24 mouse cellular contexts compared by ENCODE assay signal in the genomic region with DNA sequence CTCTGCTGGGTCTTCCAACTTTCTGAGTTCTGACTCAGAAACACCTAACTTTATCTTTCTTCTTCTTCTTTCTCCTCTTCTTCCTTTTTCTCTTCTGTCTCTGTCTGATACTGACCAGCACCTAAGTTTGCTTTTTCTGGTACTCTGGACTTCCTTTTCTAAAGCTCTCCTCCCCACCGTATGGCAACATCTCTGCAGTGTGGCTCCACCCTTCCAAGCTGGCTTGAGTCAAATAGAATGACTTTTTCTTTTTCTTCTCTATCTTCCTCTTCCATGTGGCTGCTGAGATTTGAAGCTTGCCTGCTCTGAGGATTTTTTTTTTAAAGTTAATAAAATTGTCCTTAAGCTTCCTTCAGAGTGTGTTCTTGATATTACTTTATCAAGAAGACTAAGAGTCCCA.
DNase-seq lines count a peak whose midpoint lies in the region; ATAC-seq and TF ChIP-seq lines count a peak whose summit lies in the region.
"Had no signal": no experiment of that assay in that cellular context is flagged by ENCODE, and none has a peak within 500 bp of the region (broad histone marks: within the 10 kb centered on the region; RNA-seq: fewer than 3 reads in every experiment).

No protein-coding gene starts in this region.

- no peaks in the 10 kb centered on the region for H3K79me2 ChIP-seq in MEL (ENCODE audit: control insufficient read depth, insufficient read depth, low read length, poor library complexity)

- no peak overlapping the region for H3K27ac ChIP-seq in MEL (ENCODE audit: control insufficient read depth, low read depth, low read length)
- H3K27ac ChIP-seq in midbrain, embryonic 11.5 days (ENCODE audit: low read depth, low read length), result no peak overlapping the region
- H3K27ac ChIP-seq: embryonic facial prominence, embryonic 10.5 days; embryonic facial prominence, embryonic 12.5 days; forebrain, embryonic 13.5 days; forebrain, embryonic 15.5 days had no signal

- WGBS in midbrain, embryonic 11.5 days, result 81% methylated on average over 1 of the region's 1 CpGs

- no peak for TF ChIP-seq RAD21 in MEL (IDR thresholded peaks at IDR 0.05; ENCODE audit: low read depth, low read length)

- H3K27me3 ChIP-seq in MEL (ENCODE audit: control insufficient read depth in 1 of 2, insufficient read depth in 2 of 2, low read length in 2 of 2), result no peaks in the 10 kb centered on the region
- H3K27me3 ChIP-seq in midbrain, embryonic 11.5 days (ENCODE audit: control insufficient read depth, insufficient read depth, low read length), result no peaks in the 10 kb centered on the region
- H3K27me3 ChIP-seq: CH12.LX; embryonic facial prominence, embryonic 12.5 days; forebrain, embryonic 13.5 days; forebrain, embryonic 15.5 days; Patski had no signal

- no peak for TF ChIP-seq CTCF in MEL (IDR thresholded peaks at IDR 0.05 in 2 of 3, conservative IDR thresholded peaks at IDR 0.05 in 1 of 3; ENCODE audit: control insufficient read depth in 1 of 3, insufficient read depth in 1 of 3, low read depth in 2 of 3, low read length in 3 of 3, poor library complexity in 1 of 3, severe bottlenecking in 1 of 3)

- peak; percentile 68 for DNase-seq in MEL (ENCODE audit: low read depth, low spot score)
- no peak for DNase-seq in midbrain, embryonic 11.5 days (ENCODE audit: low spot score, missing footprints)
- DNase-seq in heart, adult 11 months, result no peak
- DNase-seq: adrenal gland, adult 8-10 months; adrenal gland, postnatal 14 days; adrenal gland, postnatal 36 days; B cell, adult 2 months; cerebellum, adult 11-12 months; cerebellum, adult 2 months; cerebellum, adult 9-10 months; cerebellum, postnatal 10 days; cerebellum, postnatal 25 days; forebrain, postnatal 0 days had no signal

- peak; percentile 52; the same call in 1 of the 2 replicates for ATAC-seq in granulocyte monocyte progenitor cell, adult 5-6 weeks (replicated peaks; ENCODE audit: poor library complexity, severe bottlenecking)
- peak; percentile 38; the same call in 1 of the 2 replicates for ATAC-seq in megakaryocyte progenitor cell, adult 5-6 weeks (replicated peaks; ENCODE audit: poor library complexity)
- ATAC-seq in midbrain, embryonic 11.5 days (ENCODE audit: low FRiP score), result no peak
- ATAC-seq: activated CD4-positive, CD25-positive, alpha-beta regulatory T cell, adult 4 months; CD4-positive, CD25-positive, alpha-beta regulatory T cell, adult 4 months; forebrain, embryonic 13.5 days; forebrain, embryonic 15.5 days; forebrain, postnatal 0 days; Patski had no signal

- no peaks in the 10 kb centered on the region for H3K9me3 ChIP-seq in MEL (replicated peaks; ENCODE audit: insufficient read depth, low read length)
- H3K9me3 ChIP-seq in midbrain, embryonic 11.5 days (ENCODE audit: control insufficient read depth, low read length), result no peaks in the 10 kb centered on the region
- H3K9me3 ChIP-seq: embryonic facial prominence, embryonic 10.5 days; embryonic facial prominence, embryonic 12.5 days; forebrain, embryonic 13.5 days; forebrain, embryonic 15.5 days; G1E had no signal

- no peak overlapping the region for H3K4me2 ChIP-seq in midbrain, embryonic 11.5 days
- H3K4me2 ChIP-seq: embryonic facial prominence, embryonic 12.5 days; forebrain, embryonic 13.5 days; forebrain, embryonic 15.5 days had no signal

- TF ChIP-seq EP300 in MEL (IDR thresholded peaks at IDR 0.05; ENCODE audit: low read depth in 1 of 2, low read length in 2 of 2), result peak; percentile 67 to 71

- H3K4me3 ChIP-seq in MEL (ENCODE audit: control insufficient read depth in 1 of 2, insufficient read depth in 1 of 2, low read depth in 2 of 2, low read length in 2 of 2), result no peak overlapping the region
- no peak overlapping the region for H3K4me3 ChIP-seq in midbrain, embryonic 11.5 days (ENCODE audit: low read depth, low read length)
- H3K4me3 ChIP-seq: embryonic facial prominence, embryonic 10.5 days; embryonic facial prominence, embryonic 12.5 days; forebrain, embryonic 13.5 days; forebrain, embryonic 15.5 days had no signal

- peaks cover 0 to 2% of the 10 kb centered on the region in 2 experiments; a peak in 1 of 4 replicates for H3K4me1 ChIP-seq in MEL (ENCODE audit: control insufficient read depth in 1 of 2, insufficient read depth in 2 of 2, low read length in 2 of 2)
- H3K4me1 ChIP-seq in midbrain, embryonic 11.5 days (ENCODE audit: control insufficient read depth, insufficient read depth, low read length), result no peaks in the 10 kb centered on the region
- H3K4me1 ChIP-seq: embryonic facial prominence, embryonic 10.5 days; embryonic facial prominence, embryonic 12.5 days; forebrain, embryonic 13.5 days; forebrain, embryonic 15.5 days had no signal

- TF ChIP-seq POLR2A in MEL (IDR thresholded peaks at IDR 0.05; ENCODE audit: control insufficient read depth in 1 of 2, insufficient read depth in 1 of 2, low read depth in 1 of 2, low read length in 2 of 2, poor library complexity in 1 of 2), result no peak

- peaks cover 0 to 10% of the 10 kb centered on the region in 2 experiments; a peak in 2 of 4 replicates for H3K36me3 ChIP-seq in MEL (ENCODE audit: control insufficient read depth in 1 of 2, insufficient read depth in 2 of 2, low read length in 2 of 2)
- no peaks in the 10 kb centered on the region for H3K36me3 ChIP-seq in midbrain, embryonic 11.5 days (ENCODE audit: control insufficient read depth, insufficient read depth, low read length)
- H3K36me3 ChIP-seq: embryonic facial prominence, embryonic 12.5 days; forebrain, embryonic 15.5 days had no signal

- no peak overlapping the region for H3K9ac ChIP-seq in MEL (ENCODE audit: control insufficient read depth, low read depth, low read length, poor library complexity, severe bottlenecking)
- H3K9ac ChIP-seq in midbrain, embryonic 11.5 days (ENCODE audit: low read length), result no peak overlapping the region
- H3K9ac ChIP-seq: embryonic facial prominence, embryonic 12.5 days; forebrain, embryonic 13.5 days; forebrain, embryonic 15.5 days; forebrain, postnatal 0 days had no signal

TF ChIP-seq in MEL, 35 proteins besides CTCF, POLR2A, EP300 and RAD21:
- TF ChIP-seq CHD1 (IDR thresholded peaks at IDR 0.05; ENCODE audit: low read depth, low read length), result no peak
- peak; percentile 50 for TF ChIP-seq GATA1 (IDR thresholded peaks at IDR 0.05; ENCODE audit: low read depth, low read length)
- no peak for TF ChIP-seq USF2 (IDR thresholded peaks at IDR 0.05; ENCODE audit: borderline replicate concordance in 1 of 2, insufficient read depth in 1 of 2, low read depth in 1 of 2, low read length in 2 of 2)
- TF ChIP-seq NELFE (IDR thresholded peaks at IDR 0.05; ENCODE audit: low read depth, low read length), result no peak
- peak; percentile 44; the same call in 1 of the 2 replicates for TF ChIP-seq MYC (IDR thresholded peaks at IDR 0.05; ENCODE audit: low read depth, low read length)
- no peak for TF ChIP-seq USF1 (IDR thresholded peaks at IDR 0.05; ENCODE audit: low read depth, low read length)
- peak; percentile 86 for TF ChIP-seq RCOR1 (IDR thresholded peaks at IDR 0.05; ENCODE audit: low read depth, low read length)
- peak; percentile 55 for TF ChIP-seq TAL1 (IDR thresholded peaks at IDR 0.05; ENCODE audit: low read length)
- TF ChIP-seq ZNF384 (IDR thresholded peaks at IDR 0.05; ENCODE audit: low read depth, low read length), result peak; percentile 83
- TF ChIP-seq MEF2A (IDR thresholded peaks at IDR 0.05; ENCODE audit: extremely low read depth, insufficient replicate concordance, low read depth, low read length, poor library complexity, severe bottlenecking), result no peak
- TF ChIP-seq MAFK (IDR thresholded peaks at IDR 0.05; ENCODE audit: borderline replicate concordance, low read depth, low read length), result no peak
- TF ChIP-seq TCF12 (IDR thresholded peaks at IDR 0.05; ENCODE audit: low read depth, low read length), result peak; percentile 56
- no peak for TF ChIP-seq HCFC1 (IDR thresholded peaks at IDR 0.05; ENCODE audit: low read depth, low read length)
